Mouse (Mus musculus): ENCODE results near the gene Tbc1d17. TPM values are rescaled to one million over a fixed set of nuclear protein-coding genes. Genes with fewer than 3 reads are reported as not detected.

Tbc1d17 gene
- polyA plus RNA-seq, 1 experiment from 2014 or later, result 59.1 TPM

DNA sequence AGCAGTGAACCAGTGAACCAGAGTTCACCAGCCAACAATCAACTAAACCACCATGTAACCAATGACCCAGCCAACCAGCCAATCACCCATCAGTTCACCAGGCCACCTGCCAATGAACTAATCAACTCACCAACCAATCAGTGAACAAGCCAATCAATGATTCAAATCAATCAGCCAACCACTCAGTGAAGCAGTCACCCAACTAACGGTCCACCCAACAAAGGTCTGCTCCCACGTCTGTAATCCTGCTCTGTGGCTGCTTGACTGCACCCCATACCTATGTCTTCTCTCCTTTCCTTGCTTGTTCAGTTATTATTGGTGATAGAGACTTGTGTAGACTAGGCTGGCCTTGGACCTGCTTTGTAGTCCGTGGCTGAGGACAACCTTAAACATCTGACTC, 34.9 kb downstream of the Tbc1d17 start:
- CTCF ChIA-PET, result interaction anchor here (0.8 to 1.1 kb wide), 2 partner anchors 12 kb away, joined by 3 read pairs; no protein-coding TSS in a partner anchor
- in situ Hi-C loops (cut with MboI; ENCODE audit: low pct_unique_long_range_greater_than_20kb), result no loop called here
- H3K27me3 ChIP-seq, result no peaks in the 10 kb centered on the region
- no peak for ATAC-seq
- no peak for DNase-seq (ENCODE audit: low read depth, low spot score)
- POLR2A ChIA-PET, result no interaction called here
- no peak for TF ChIP-seq CTCF (IDR thresholded peaks at IDR 0.05)

DNA sequence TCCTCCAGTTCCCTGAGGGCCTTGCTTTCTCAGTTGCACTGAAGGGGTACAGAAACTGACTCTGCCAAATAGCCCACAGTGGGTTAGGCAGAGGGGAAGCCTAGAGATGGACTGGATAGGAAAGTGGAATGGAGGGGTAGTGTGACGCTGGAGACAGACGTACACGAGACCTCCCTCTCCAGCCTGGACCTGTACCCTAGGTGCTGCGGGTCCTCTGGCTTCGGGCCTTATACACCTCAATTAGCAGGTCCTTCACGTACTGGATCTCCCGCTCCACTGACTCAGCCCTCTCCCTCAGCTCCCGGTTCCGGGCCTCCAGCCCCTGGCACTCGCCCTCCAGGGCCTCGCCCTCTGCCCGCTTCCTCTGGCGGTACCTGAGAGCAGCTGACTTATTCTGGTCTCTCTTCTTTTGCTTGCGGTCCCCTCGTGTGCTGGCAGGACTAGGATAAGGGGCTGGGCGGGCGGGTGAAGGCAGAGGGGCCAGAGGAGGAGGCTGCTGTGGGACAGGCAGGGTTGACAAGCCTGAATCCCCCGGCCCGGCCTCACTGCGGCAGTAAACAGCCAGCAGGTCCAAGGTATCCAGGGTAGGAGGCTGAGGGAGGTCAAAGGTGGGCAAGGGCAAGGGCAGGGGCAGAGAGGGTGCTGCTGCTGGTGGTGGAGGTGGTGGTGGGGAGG, 36.1 kb downstream of the Tbc1d17 start:
- POLR2A ChIA-PET, result no interaction called here
- CTCF ChIA-PET, result interaction anchor here (1.9 kb wide), 1 partner anchor 67 kb away, joined by 4 read pairs; no protein-coding TSS in a partner anchor
- in situ Hi-C loops (cut with MboI; ENCODE audit: low pct_unique_long_range_greater_than_20kb), result no loop called here
- ATAC-seq, result no peak
- no peak for DNase-seq (ENCODE audit: low read depth, low spot score)
- TF ChIP-seq CTCF (IDR thresholded peaks at IDR 0.05), result no peak
- H3K27me3 ChIP-seq, result no peaks in the 10 kb centered on the region

DNA sequence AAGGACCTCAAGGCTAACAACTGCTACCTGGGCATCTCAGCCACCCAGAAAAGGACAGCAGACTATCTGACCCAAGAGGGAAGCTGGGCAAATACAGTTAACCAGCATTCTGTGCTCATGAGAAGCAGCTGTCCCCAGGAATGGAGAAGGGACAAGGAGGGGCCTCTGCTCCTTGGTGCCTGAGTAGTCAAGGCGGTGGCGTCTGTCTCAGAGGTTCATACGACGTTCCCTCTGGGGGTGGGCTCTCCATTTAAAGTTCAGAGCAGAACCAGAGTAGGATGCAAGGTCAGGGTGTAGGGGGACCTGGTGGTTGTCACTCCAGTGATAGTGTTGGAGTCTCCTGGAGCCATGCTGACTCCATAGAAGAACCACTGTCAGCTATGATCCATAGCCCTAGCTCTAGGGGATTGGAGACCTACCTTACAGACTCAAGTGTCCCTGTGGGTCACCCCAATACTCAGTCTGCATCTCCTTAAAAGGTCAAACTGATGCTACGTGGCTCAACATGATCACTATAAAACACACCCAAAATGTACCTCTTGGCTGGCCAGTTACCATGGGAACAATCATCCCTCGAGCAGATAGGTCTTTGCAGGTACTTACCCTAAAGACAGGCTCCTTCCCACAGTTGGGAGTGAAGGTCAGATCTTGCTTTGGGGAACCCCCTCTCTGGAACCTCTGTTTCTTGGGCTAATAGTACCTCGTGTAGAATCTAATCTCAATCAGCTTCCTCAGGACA, 37.9 kb downstream of the Tbc1d17 start:
- in situ Hi-C loops (cut with MboI; ENCODE audit: low pct_unique_long_range_greater_than_20kb), result no loop called here
- DNase-seq (ENCODE audit: low read depth, low spot score) (no peak), ATAC-seq (no peak)
- CTCF ChIA-PET, result interaction anchor here (1.9 kb wide), 1 partner anchor 66 kb away, joined by 4 read pairs; no protein-coding TSS in a partner anchor
- no peak for TF ChIP-seq CTCF (IDR thresholded peaks at IDR 0.05)
- H3K27me3 ChIP-seq, result no peaks in the 10 kb centered on the region
- POLR2A ChIA-PET, result no interaction called here

DNA sequence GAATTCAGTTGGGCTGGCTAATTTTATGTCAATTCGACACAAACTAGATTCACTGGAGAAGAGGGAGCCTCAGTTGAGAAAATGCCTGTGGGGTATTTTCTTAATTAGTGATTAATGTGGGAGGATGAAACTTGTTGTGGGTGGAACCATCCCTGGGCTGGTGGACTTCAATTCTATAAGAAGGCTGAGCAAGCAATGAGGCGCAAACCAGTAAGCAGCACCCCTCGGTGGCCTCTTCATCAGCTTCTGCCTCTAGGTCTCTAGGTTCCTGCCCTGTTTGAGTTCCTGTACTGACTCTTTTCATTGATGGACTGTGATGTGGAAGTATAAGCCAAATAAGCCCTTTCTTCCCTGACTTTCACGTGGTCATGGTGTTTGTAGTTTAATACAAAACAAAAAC, 38.5 kb downstream of the Tbc1d17 start:
- POLR2A ChIA-PET, result no interaction called here
- CTCF ChIA-PET, result no interaction called here
- no peaks in the 10 kb centered on the region for H3K27me3 ChIP-seq
- no peak for TF ChIP-seq CTCF (IDR thresholded peaks at IDR 0.05)
- DNase-seq (ENCODE audit: low read depth, low spot score) (no peak), ATAC-seq (no peak)
- in situ Hi-C loops (cut with MboI; ENCODE audit: low pct_unique_long_range_greater_than_20kb), result no loop called here

DNA sequence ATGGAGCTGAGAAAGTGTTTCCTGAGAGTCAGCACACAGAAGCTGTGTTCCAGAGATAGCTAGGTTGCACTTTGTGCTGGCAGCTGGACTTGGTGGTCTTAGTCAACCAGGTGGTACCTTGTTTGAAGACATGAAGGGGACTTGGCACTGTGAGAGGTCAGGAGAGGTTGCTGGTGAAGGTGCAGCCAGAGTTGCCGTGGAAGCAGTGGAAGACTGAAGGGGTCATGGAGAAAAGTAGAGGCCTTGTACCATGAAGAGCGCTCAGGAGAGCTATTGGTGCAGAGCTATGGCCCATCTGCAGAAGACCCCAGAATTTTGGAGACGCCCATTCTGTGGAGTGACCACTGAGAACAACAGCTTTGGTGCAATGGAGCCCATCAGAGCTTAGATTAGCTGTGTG, 39.4 kb downstream of the Tbc1d17 start:
- no peaks in the 10 kb centered on the region for H3K27me3 ChIP-seq
- ChIA-PET CTCF (no interaction called here), POLR2A (no interaction called here)
- in situ Hi-C loops (cut with MboI; ENCODE audit: low pct_unique_long_range_greater_than_20kb), result no loop called here
- ATAC-seq (no peak), DNase-seq (ENCODE audit: low read depth, low spot score) (no peak)
- no peak for TF ChIP-seq CTCF (IDR thresholded peaks at IDR 0.05)

DNA sequence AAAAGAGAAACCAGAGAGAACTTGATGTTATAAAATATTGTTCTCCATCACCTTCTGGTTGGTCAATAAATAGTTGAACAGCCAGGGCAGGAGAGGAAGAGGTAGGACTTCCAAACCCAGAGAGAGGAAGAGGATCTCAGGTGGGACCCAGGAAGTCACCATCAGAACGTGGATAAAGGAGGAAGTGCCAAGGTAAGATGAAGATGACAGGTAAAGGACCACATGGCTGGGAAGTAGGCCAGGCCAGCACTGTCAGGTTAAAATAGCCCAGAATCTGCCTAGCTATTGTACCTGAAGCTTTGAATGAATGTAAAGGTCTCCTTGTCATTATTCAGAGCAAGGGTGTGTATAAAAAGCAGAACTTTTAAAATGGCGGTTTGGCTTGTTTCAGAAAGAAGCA, 40.0 kb downstream of the Tbc1d17 start:
- in situ Hi-C loops (cut with MboI; ENCODE audit: low pct_unique_long_range_greater_than_20kb), result no loop called here
- ChIA-PET POLR2A (no interaction called here), CTCF (no interaction called here)
- ATAC-seq, result no peak
- no peak for DNase-seq (ENCODE audit: low read depth, low spot score)
- peaks cover 3% of the 10 kb centered on the region for H3K27me3 ChIP-seq
- no peak for TF ChIP-seq CTCF (IDR thresholded peaks at IDR 0.05)

DNA sequence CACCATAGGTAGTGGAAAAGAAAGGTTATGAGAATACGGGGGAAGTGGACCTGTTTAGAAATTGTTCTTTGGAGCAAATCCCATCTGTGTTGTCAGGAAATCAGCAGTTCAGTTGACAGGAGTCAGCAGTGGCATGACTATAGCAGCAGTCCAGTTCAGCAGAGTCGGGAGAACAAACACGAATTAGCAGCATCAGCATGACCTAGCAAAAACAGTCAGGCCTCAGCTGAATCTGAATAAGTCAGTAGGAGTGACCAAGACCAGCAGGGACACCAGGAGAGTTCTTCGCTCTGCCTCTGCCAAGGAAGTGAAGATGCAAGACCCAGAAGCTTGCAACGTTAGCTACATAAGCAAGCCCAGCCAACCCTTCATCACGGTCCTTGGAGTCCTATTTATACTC, 56.1 kb downstream of the Tbc1d17 start:
- ATAC-seq, result no peak
- DNase-seq (ENCODE audit: low read depth, low spot score), result no peak
- no peak for TF ChIP-seq CTCF (IDR thresholded peaks at IDR 0.05)
- peaks cover 4% of the 10 kb centered on the region for H3K27me3 ChIP-seq
- in situ Hi-C loops (cut with MboI; ENCODE audit: low pct_unique_long_range_greater_than_20kb), result no loop called here
- CTCF ChIA-PET, result no interaction called here
- POLR2A ChIA-PET, result no interaction called here

DNA sequence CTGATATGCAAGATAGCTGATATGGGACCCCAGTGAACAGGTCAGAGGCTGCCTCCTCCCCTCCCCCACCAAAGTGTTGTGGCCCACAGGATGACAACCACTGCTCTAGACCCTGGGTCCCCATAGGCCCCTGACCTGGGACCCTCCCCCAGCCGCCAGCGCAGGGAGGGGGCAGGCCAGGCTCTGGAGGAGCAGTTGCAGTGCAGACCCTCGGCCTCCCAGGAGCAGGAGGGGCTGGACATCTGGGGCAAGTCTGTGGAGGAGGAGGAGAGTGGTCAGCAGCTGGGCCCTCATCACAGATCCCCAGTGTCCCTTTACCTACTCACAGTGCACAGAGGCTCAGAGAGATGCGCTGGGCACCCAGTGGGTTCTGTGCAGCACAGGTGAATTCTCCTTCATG, 58.8 kb downstream of the Tbc1d17 start:
- ATAC-seq (no peak), DNase-seq (ENCODE audit: low read depth, low spot score) (no peak)

DNA sequence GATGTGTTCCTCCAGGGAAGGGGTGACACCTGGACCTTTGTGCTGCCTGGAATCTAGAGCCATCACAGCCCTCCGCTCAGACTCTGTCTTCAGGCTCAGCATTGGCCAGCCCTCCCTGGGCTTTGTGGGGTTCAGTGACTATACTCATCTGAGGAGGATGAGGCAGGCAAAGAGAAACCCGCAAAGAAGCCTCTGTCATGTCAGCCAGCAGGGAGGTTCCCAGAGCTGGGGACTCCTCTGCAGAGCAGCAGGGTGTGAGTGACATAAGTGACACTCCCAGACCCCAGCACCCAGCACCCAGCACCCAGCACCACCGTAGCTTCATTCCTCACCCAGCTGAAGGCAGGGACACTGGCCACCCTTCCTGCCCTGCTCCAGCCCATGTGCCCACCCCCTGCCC, 59.3 kb downstream of the Tbc1d17 start:
- in situ Hi-C loops (cut with MboI; ENCODE audit: low pct_unique_long_range_greater_than_20kb), result no loop called here
- ChIA-PET POLR2A (interaction anchor here (0.6 kb wide), 1 partner anchor 208 kb away, joined by 3 read pairs; no protein-coding TSS in a partner anchor), CTCF (no interaction called here)
- DNase-seq (ENCODE audit: low read depth, low spot score), result no peak
- ATAC-seq, result no peak
- H3K27me3 ChIP-seq, result peaks cover 4% of the 10 kb centered on the region
- no peak for TF ChIP-seq CTCF (IDR thresholded peaks at IDR 0.05)

More for the DNA sequence above, 58.8 kb downstream of the Tbc1d17 start:
- peaks cover 4% of the 10 kb centered on the region for H3K27me3 ChIP-seq
- POLR2A ChIA-PET, result interaction anchor here (0.6 kb wide), 2 partner anchors 204 to 209 kb away, joined by 3 read pairs; no protein-coding TSS in a partner anchor
- CTCF ChIA-PET, result no interaction called here
- TF ChIP-seq CTCF (IDR thresholded peaks at IDR 0.05), result no peak
- in situ Hi-C loops (cut with MboI; ENCODE audit: low pct_unique_long_range_greater_than_20kb), result no loop called here

Other genes with a start within 250 kb of the Tbc1d17 start
- gene Myh14, start 178.2 kb downstream of the Tbc1d17 start, polyA plus RNA-seq (2021), result 0.31 TPM
- not detected for gene Izumo2, start 140.3 kb downstream of the Tbc1d17 start, polyA plus RNA-seq (2021)
- gene Vrk3, start 100.7 kb downstream of the Tbc1d17 start, polyA plus RNA-seq (2021), result 51.5 TPM
- 1.8 TPM for gene Zfp473, start 98.0 kb downstream of the Tbc1d17 start, polyA plus RNA-seq (2021)
- gene Nup62, start 33.0 kb downstream of the Tbc1d17 start, polyA plus RNA-seq (2021), result 48.7 TPM
- gene Il4i1, start 32.7 kb downstream of the Tbc1d17 start, polyA plus RNA-seq (2021), result 2.2 TPM
- 76.6 TPM for gene Atf5, start 32.4 kb downstream of the Tbc1d17 start, polyA plus RNA-seq (2021)
- 99.9 TPM for gene Akt1s1, start 88 bp downstream of the Tbc1d17 start, polyA plus RNA-seq (2021)
- 43.2 TPM for gene Pnkp, start 8.1 kb upstream of the Tbc1d17 start, polyA plus RNA-seq (2021)
- gene Ptov1, start 20.7 kb upstream of the Tbc1d17 start, polyA plus RNA-seq (2021), result 308 TPM
- 96.8 TPM for gene Med25, start 43.6 kb upstream of the Tbc1d17 start, polyA plus RNA-seq (2021)
- gene Fuz, start 47.0 kb upstream of the Tbc1d17 start, polyA plus RNA-seq (2021), result 16.9 TPM
- 104 TPM for gene Ap2a1, start 80.4 kb upstream of the Tbc1d17 start, polyA plus RNA-seq (2021)
- 0.06 TPM for gene Tsks, start 94.1 kb upstream of the Tbc1d17 start, polyA plus RNA-seq (2021)
- gene Cpt1c, start 125.8 kb upstream of the Tbc1d17 start, polyA plus RNA-seq (2021), result 22.1 TPM
- gene Prmt1, start 137.5 kb upstream of the Tbc1d17 start, polyA plus RNA-seq (2021), result 514 TPM
- gene Irf3, start 148.6 kb upstream of the Tbc1d17 start, polyA plus RNA-seq (2021), result 108 TPM
- gene Bcl2l12, start 149.6 kb upstream of the Tbc1d17 start, polyA plus RNA-seq (2021), result 19.9 TPM
- gene Scaf1, start 167.3 kb upstream of the Tbc1d17 start, polyA plus RNA-seq (2021), result 80.3 TPM
- gene Rras, start 168.9 kb upstream of the Tbc1d17 start, polyA plus RNA-seq (2021), result 78.9 TPM
- 35.8 TPM for gene Prr12, start 203.8 kb upstream of the Tbc1d17 start, polyA plus RNA-seq (2021)
- gene Nosip, start 213.3 kb upstream of the Tbc1d17 start, polyA plus RNA-seq (2021), result 77.4 TPM
- gene Prrg2, start 213.6 kb upstream of the Tbc1d17 start, polyA plus RNA-seq (2021), result 38.6 TPM
- gene Rcn3, start 243.1 kb upstream of the Tbc1d17 start, polyA plus RNA-seq (2021), result 21.7 TPM